Mouse (Mus musculus) ES-E14 (cell line): ENCODE data around the gene Ezr. TPM values are rescaled to one million over a fixed set of nuclear protein-coding genes. Genes with fewer than 3 reads are reported as not detected.

Experiments
- DNase-seq: peaks from one replicate; pipeline ENCODE4 v3.0.0-alpha.2; 2013; ENCODE audit warnings: low read depth, low spot score
- H3K27ac ChIP-seq: 2 replicates; pipeline ENCODE4 v1.5.1; 2012; ENCODE audit warnings: low read depth, mild to moderate bottlenecking, low read length, moderate library complexity, mixed read lengths; ENCODE audit not compliant: poor library complexity, insufficient read depth, severe bottlenecking
- H3K36me3 ChIP-seq: 2 replicates; pipeline ENCODE4 v1.6.1; 2012; ENCODE audit warnings: mild to moderate bottlenecking, low read length, moderate library complexity, mixed read lengths; ENCODE audit not compliant: control insufficient read depth, poor library complexity, insufficient read depth, severe bottlenecking
- H3K4me1 ChIP-seq, 2 experiments: fragments of 150-350 bp in 1 of 2; sonication (generic) in 1 of 2; 2 replicates each; pipeline ENCODE4 v1.6.1; 2012; ENCODE audit warnings: low read length in 2 of 2, mild to moderate bottlenecking in 1 of 2, mixed read lengths in 1 of 2; ENCODE audit not compliant: control insufficient read depth in 2 of 2, insufficient read depth in 2 of 2, poor library complexity in 1 of 2
- H3K4me3 ChIP-seq, 2 experiments: fragments of 150-350 bp in 1 of 2; sonication (generic) in 1 of 2; 2 replicates each; pipeline ENCODE4 v1.5.1; 2012; ENCODE audit warnings: low read length in 2 of 2, low read depth in 1 of 2, mild to moderate bottlenecking in 1 of 2, mixed read lengths in 1 of 2; ENCODE audit not compliant: insufficient read depth in 1 of 2, poor library complexity in 1 of 2, severe bottlenecking in 1 of 2
- H3K9ac ChIP-seq: 2 replicates; pipeline ENCODE4 v1.6.1; 2012; ENCODE audit warnings: low read depth, mild to moderate bottlenecking, low read length, mixed read lengths; ENCODE audit not compliant: poor library complexity, insufficient read depth, severe bottlenecking
- H3K9me3 ChIP-seq: fragments of 150-350 bp; sonication (generic); 2 replicates; pipeline ENCODE4 v1.6.1; 2012; ENCODE audit warnings: low read depth, mild to moderate bottlenecking, low read length; ENCODE audit not compliant: control insufficient read depth, insufficient read depth
- CHD2 ChIP-seq: IDR thresholded peaks from 2 replicates; pipeline ENCODE4 v1.6.1; 2014; ENCODE audit warnings: mild to moderate bottlenecking, low read depth, low read length, inconsistent platforms
- HCFC1 ChIP-seq: IDR thresholded peaks from 2 replicates; pipeline ENCODE4 v1.6.1; 2012; ENCODE audit warnings: low read length, inconsistent platforms, borderline replicate concordance; ENCODE audit not compliant: insufficient read depth
- MAFK ChIP-seq: IDR thresholded peaks from 2 replicates; pipeline ENCODE4 v1.6.1; 2014; ENCODE audit warnings: mild to moderate bottlenecking, low read depth, low read length, inconsistent platforms; ENCODE audit not compliant: insufficient read depth
- ZC3H11A ChIP-seq: IDR thresholded peaks from 2 replicates; pipeline ENCODE4 v1.6.1; 2012; ENCODE audit warnings: low read depth, mild to moderate bottlenecking, inconsistent platforms, low read length, borderline replicate concordance
- ZNF384 ChIP-seq: IDR thresholded peaks from 2 replicates; pipeline ENCODE4 v1.6.1; 2012; ENCODE audit warnings: low read depth, low read length, inconsistent platforms
- in situ Hi-C, 2 experiments: fragments of 600-800 bp; cut with MboI; formaldehyde crosslinking; loops; one replicate each; pipeline ENCODE4 v1.15.1; 2025; ENCODE audit warnings: low sequenced_read_pairs in 2 of 2, inconsistent platforms in 1 of 2; ENCODE audit not compliant: unreplicated experiment in 2 of 2
- total RNA-seq: library from RNA; depleted of rRNA; stranded (reverse); fragments of 300-350 nt; gene quantifications from 2 replicates; pipeline ENCODE4 v1.2.3, GENCODE M21; 2012

The Ezr gene
- total RNA-seq, 1 experiment: 131 TPM

- Histone ChIP-seq H3K27ac (no peak overlapping the region), H3K9me3 (peaks cover 64% of the 10 kb centered on the region), H3K4me3 (no peak overlapping the region), H3K36me3 (peaks cover 99% of the 10 kb centered on the region), H3K9ac (no peak overlapping the region), H3K4me1 (no peaks in the 10 kb centered on the region)
- in situ Hi-C loops: no loop called here
- TF ChIP-seq ZC3H11A (no peak), HCFC1 (no peak), ZNF384 (no peak), MAFK (no peak), CHD2 (no peak)
- no peak for DNase-seq
These were observed 39.5 kb downstream of the Ezr start for GRCm38 (mm10) chr17:6743039-6743575.

GRCm38 (mm10) chr17:6742083-6743038 is 40.2 kb downstream of the Ezr start:
- no peak for DNase-seq
- H3K9me3 ChIP-seq: peaks cover 68% of the 10 kb centered on the region
- H3K4me1 ChIP-seq: no peaks in the 10 kb centered on the region
- in situ Hi-C loops: no loop called here
- H3K9ac ChIP-seq: no peak overlapping the region
- H3K27ac ChIP-seq: no peak overlapping the region
- H3K4me3 ChIP-seq: no peak overlapping the region
- TF ChIP-seq CHD2: no peak
- TF ChIP-seq ZC3H11A: no peak
- no peak for TF ChIP-seq HCFC1
- no peak for TF ChIP-seq ZNF384
- no peak for TF ChIP-seq MAFK
- peaks cover 99% of the 10 kb centered on the region for H3K36me3 ChIP-seq

GRCm38 (mm10) chr17:6741271-6741670 is 41.3 kb downstream of the Ezr start:
- H3K9ac ChIP-seq: no peak overlapping the region
- H3K9me3 ChIP-seq: peaks cover 61% of the 10 kb centered on the region
- no peak overlapping the region for H3K27ac ChIP-seq
- no peak overlapping the region for H3K4me3 ChIP-seq
- no peak for DNase-seq
- H3K4me1 ChIP-seq: no peaks in the 10 kb centered on the region
- H3K36me3 ChIP-seq: peaks cover 97% of the 10 kb centered on the region
- TF ChIP-seq HCFC1 (no peak), ZNF384 (no peak), ZC3H11A (no peak), MAFK (no peak), CHD2 (no peak)
- in situ Hi-C loops: no loop called here

- no peak for TF ChIP-seq HCFC1
- no peak for TF ChIP-seq ZC3H11A
- TF ChIP-seq MAFK: no peak
- TF ChIP-seq CHD2: no peak
- no peak for TF ChIP-seq ZNF384
- Histone ChIP-seq H3K4me3 (no peak overlapping the region), H3K4me1 (no peaks in the 10 kb centered on the region), H3K9me3 (peaks cover 61% of the 10 kb centered on the region), H3K9ac (no peak overlapping the region), H3K36me3 (peaks cover 92% of the 10 kb centered on the region), H3K27ac (no peak overlapping the region)
- DNase-seq: no peak
- in situ Hi-C loops: no loop called here
These were observed 42.0 kb downstream of the Ezr start for GRCm38 (mm10) chr17:6740331-6741170.
